Comparison of ENCODE assay signal across 14 mouse cellular contexts in the genomic region with DNA sequence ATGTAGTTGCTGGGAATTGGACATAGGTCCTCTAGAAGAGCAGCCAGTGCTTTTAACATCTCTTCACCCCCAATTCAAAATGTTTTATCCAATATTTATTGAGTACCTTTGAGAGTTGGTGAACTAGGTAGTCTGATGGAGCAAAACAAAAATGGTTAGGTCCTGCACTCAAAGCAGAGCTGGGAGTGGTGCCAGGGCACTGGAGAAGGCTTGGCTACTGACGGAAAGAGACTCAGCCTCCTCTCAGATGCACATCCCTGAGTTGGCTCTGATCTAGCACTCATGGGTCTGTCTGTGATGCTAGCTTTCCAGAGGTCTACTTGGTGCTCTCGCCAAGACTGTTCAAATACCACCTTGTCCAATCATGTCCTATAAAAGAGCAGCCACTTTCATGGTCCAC.
"Had no signal": no experiment of that assay in that cellular context is flagged by ENCODE, and none has a peak within 500 bp of the region (broad histone marks: within the 10 kb centered on the region; RNA-seq: fewer than 3 reads in every experiment).

No protein-coding gene starts in this region.

- DNase-seq: cerebellum, adult 8-10 months; cerebellum, adult 9-10 months; cerebellum, adult 9-11 months; cerebellum, postnatal 25 days; embryo, embryonic 11 days; forebrain, postnatal 0 days; gastrocnemius, adult 2 months; gastrocnemius, postnatal 10 days; gastrocnemius, postnatal 14 days; gastrocnemius, postnatal 25 days; gastrocnemius, postnatal 36 days; heart, adult 11 months; heart, adult 18-20 months; heart, adult 2 months had no signal
